In genomic region chr5:52236585-52236984, GRCm38 (mm10) we compare ENCODE assay signal across 5 mouse cellular contexts. TPM values are rescaled to one million over a fixed set of nuclear protein-coding genes. Genes with fewer than 3 reads are reported as not detected.
DNase-seq lines count a peak whose midpoint lies in the region; TF ChIP-seq lines count a peak whose summit lies in the region.
"Not testable (repeated sequence)": the region's sequence is repeated elsewhere in the genome, so short reads cannot be mapped to it uniquely, and the experiment has no call there.

No protein-coding gene starts in this region.

- not testable (repeated sequence) for H3K27ac ChIP-seq in ES-E14 (ENCODE audit: insufficient read depth, low read depth, low read length, poor library complexity, severe bottlenecking)

- H3K36me3 ChIP-seq in ES-E14 (ENCODE audit: control insufficient read depth, insufficient read depth, low read length, poor library complexity, severe bottlenecking) = not testable (repeated sequence)

- H3K4me1 ChIP-seq in ES-E14 (ENCODE audit: control insufficient read depth in 2 of 2, insufficient read depth in 2 of 2, low read length in 2 of 2, poor library complexity in 1 of 2) = not testable (repeated sequence)

- not testable (repeated sequence) for H3K9me3 ChIP-seq in ES-E14 (ENCODE audit: control insufficient read depth, insufficient read depth, low read depth, low read length)

- not testable (repeated sequence) for H3K9ac ChIP-seq in ES-E14 (ENCODE audit: insufficient read depth, low read depth, low read length, poor library complexity, severe bottlenecking)

- peak; percentile 64 for DNase-seq in ES-CJ7 (ENCODE audit: low read depth, low spot score)
- not testable (repeated sequence) for DNase-seq in ES-E14 (ENCODE audit: low read depth, low spot score)
- peak; percentile 71 for DNase-seq in R1 (ENCODE audit: low read depth, low spot score)
- peak; percentile 71 for DNase-seq in ZHBTc4 (ENCODE audit: low read depth, low spot score)
- peak; percentile 29 for DNase-seq in heart, adult 11 months

- in situ Hi-C loops in ES-E14 (cut with MboI; ENCODE audit: low sequenced_read_pairs in 2 of 2, unreplicated experiment in 2 of 2) = not testable (repeated sequence)

- H3K4me3 ChIP-seq in ES-E14 (ENCODE audit: insufficient read depth in 1 of 2, low read depth in 1 of 2, low read length in 2 of 2, poor library complexity in 1 of 2, severe bottlenecking in 1 of 2) = not testable (repeated sequence)

TF ChIP-seq in ES-E14, 5 proteins besides CTCF, POLR2A, EP300 and RAD21:
- peak; percentile 86 for TF ChIP-seq ZNF384 (IDR thresholded peaks at IDR 0.05; ENCODE audit: low read depth, low read length)

RNA-seq across cellular contexts. Expression of gene Dhx15, which starts 46.3 kb away (rescaled TPM):
- total RNA-seq in ES-E14 (2012; rRNA removed) = 130 and 164 TPM in 2 replicates
